Mouse (Mus musculus) embryo, embryonic 10 days (tissue): Measurements from ENCODE around the gene Gm8890.
"Not testable (repeated sequence)": the region's sequence is repeated elsewhere in the genome, so short reads cannot be mapped to it uniquely, and the experiment has no call there.

Experiments used
- DNase-seq: peaks from one replicate; pipeline ENCODE4 v3.0.0-alpha.2; 2015; ENCODE audit warnings: low spot score

Gene Gm8890

DNA sequence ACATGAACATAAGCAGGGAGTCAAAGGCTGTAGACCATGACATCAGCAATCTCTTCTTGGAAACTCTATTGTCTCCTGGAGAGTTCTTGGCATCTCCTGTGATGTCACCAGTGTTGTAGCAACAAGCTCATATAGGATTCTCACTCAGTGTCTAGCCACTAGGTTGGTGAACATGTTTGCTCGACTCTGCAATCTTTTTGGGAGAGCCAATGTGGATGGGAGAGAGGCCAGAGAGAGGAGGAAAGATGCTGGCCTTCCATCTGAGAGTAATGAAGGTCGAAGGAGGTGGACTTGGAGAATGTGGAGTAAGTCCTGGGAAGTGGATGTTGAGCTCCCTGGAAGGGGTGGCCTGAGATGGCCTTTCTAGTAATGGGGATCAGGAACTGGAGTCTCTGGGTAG is at the start of gene Gm8890:
Gene Gm8890, plus strand, starts transcription at position 301 of the 400 bp plus-strand sequence.
- DNase-seq: not testable (repeated sequence)

DNA sequence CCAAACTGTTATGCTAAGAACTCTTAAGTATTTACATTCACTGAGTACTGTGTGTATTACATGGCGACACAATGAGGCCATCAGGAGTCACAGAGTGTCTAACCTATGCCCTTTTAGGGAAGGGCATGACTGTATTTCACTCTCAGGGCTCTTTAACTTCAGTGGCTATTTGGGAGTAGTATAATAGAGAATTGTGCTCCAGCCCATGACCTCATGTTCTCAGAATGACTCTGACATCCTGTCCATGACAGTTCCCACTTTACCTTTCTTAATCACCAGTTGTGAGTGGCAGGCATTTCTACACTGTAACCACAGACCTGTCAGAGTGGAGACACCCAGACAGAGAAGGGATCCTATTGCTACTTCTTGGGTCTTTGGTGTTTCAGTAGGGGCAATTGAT is 388 bp downstream of the Gm8890 start:
- DNase-seq: not testable (repeated sequence)
